ENCODE assay signal across 14 mouse cellular contexts in the genomic region with DNA sequence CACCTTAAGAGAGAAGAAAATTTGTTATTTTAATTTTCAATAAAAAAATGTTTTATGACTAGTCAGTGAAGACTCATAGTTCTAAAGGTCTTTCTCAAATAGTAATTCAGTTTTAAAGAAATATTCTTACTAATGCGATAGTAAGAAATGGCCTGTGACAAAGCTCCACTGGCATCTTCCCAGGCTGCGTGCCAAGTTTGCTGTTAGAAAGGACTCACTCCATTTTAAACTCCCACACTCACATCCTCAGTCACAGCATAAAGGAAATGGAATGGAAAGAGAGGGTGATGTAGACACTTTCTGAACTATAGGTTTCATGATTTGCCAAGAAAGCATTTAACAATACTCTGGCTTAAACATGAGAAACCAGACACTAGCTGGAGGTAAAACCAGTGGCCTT.
DNase-seq lines count a peak whose midpoint lies in the region.
"Had no signal": no experiment of that assay in that cellular context is flagged by ENCODE, and none has a peak within 500 bp of the region (broad histone marks: within the 10 kb centered on the region; RNA-seq: fewer than 3 reads in every experiment).

No protein-coding gene starts in this region.

- DNase-seq in adrenal gland, adult 2 months: peak; percentile 19
- no peak for DNase-seq in adrenal gland, postnatal 14 days
- peak; percentile 2 for DNase-seq in left cerebral cortex, adult 11 months (ENCODE audit: low spot score)
- DNase-seq in left cerebral cortex, postnatal 36 days (ENCODE audit: low spot score in 2 of 2): no peak
- DNase-seq in brain, adult 2 months (ENCODE audit: low read depth, low spot score): peak; percentile 63
- DNase-seq in right cerebral cortex, postnatal 36 days (ENCODE audit: low spot score in 2 of 2): peak; percentile 3 to 5
- no peak for DNase-seq in urinary bladder, postnatal 14 days (ENCODE audit: low spot score)
- DNase-seq in thymus, postnatal 36 days: no peak
- DNase-seq: cerebellum, adult 11 months; cerebellum, postnatal 25 days; embryo, embryonic 11 days; gastrocnemius, postnatal 14 days; heart, adult 18-20 months; kidney, adult 9 months had no signal

- intact Hi-C loops in left cerebral cortex, postnatal 36 days (cut with DNase I): no loop called here

Comparison
In these comparisons a context has a peak if more than half of its experiments do, and no peak if none do; other contexts are left out.
1. DNase-seq: peak in adrenal gland, adult 2 months (single experiment), left cerebral cortex, adult 11 months (single experiment), brain, adult 2 months (single experiment) and right cerebral cortex, postnatal 36 days (2 of 2); none in adrenal gland, postnatal 14 days (single experiment), left cerebral cortex, postnatal 36 days (0 of 2), urinary bladder, postnatal 14 days (single experiment) and thymus, postnatal 36 days (0 of 2).